Mouse (Mus musculus) lung, postnatal 0 days (tissue): Measurements from ENCODE around the gene Socs3.

Experiments used
- CTCF ChIP-seq: IDR thresholded peaks from 2 replicates; pipeline ENCODE4 v1.5.1; 2016; ENCODE audit warnings: antibody characterized with exemption, mild to moderate bottlenecking
- EP300 ChIP-seq: IDR thresholded peaks from 2 replicates; pipeline ENCODE4 v1.6.1; 2016; ENCODE audit warnings: antibody characterized with exemption, mild to moderate bottlenecking, control low read depth

DNA sequence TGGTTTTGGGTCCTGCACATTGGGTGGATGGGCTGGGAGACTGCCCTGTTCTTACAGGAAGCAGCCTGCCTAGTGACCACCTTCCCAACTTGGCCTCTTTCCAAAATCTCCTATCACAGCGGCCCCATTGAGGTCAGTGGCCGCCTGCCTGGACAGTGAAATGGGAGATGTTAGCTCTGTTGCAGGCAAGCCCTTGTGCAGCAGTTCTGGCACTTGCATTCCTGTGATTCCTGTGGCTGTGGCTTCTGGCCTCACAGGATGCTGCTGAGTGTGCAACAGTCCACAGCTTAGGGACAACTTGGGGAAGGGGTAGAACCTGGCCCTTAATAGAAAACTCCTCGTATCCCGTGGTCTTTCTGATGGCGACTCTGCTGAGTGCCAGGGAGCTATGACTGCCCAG lies 33.9 kb upstream of the Socs3 start:
- TF ChIP-seq CTCF (no peak), EP300 (no peak)
